Mouse (Mus musculus): ENCODE measurements around the gene Sec14l1.

Sec14l1 gene

GRCm38 (mm10) chr11:117175472-117175871, 60.5 kb downstream of the Sec14l1 start:
- in situ Hi-C loops (cut with MboI; ENCODE audit: low sequenced_read_pairs), result loop anchor here (5.0 to 25.0 kb wide), 2 partner anchors 93 to 288 kb away; no protein-coding TSS in a partner anchor

GRCm38 (mm10) chr11:117176304-117176703, 61.3 kb downstream of the Sec14l1 start:
- in situ Hi-C loops (cut with MboI; ENCODE audit: low sequenced_read_pairs), result loop anchor here (5.0 to 25.0 kb wide), 2 partner anchors 94 to 289 kb away; no protein-coding TSS in a partner anchor

- in situ Hi-C loops (cut with MboI; ENCODE audit: low sequenced_read_pairs), result loop anchor here (5.0 to 25.0 kb wide), 2 partner anchors 95 to 290 kb away; no protein-coding TSS in a partner anchor
Observed at GRCm38 (mm10) chr11:117176900-117177299, 61.9 kb downstream of the Sec14l1 start.

GRCm38 (mm10) chr11:117177303-117177979, 62.5 kb downstream of the Sec14l1 start:
- in situ Hi-C loops (cut with MboI; ENCODE audit: low sequenced_read_pairs), result loop anchor here (5.0 to 25.0 kb wide), 2 partner anchors 95 to 290 kb away; no protein-coding TSS in a partner anchor

- in situ Hi-C loops (cut with MboI; ENCODE audit: low sequenced_read_pairs), result loop anchor here (5.0 to 25.0 kb wide), 2 partner anchors 98 to 293 kb away; no protein-coding TSS in a partner anchor
Observed at GRCm38 (mm10) chr11:117179902-117180301, 64.9 kb downstream of the Sec14l1 start.

- in situ Hi-C loops (cut with MboI; ENCODE audit: low sequenced_read_pairs), result loop anchor here (25.0 kb wide), 1 partner anchor 296 kb away; no protein-coding TSS in a partner anchor
Observed at GRCm38 (mm10) chr11:117182808-117183207, 67.8 kb downstream of the Sec14l1 start.

- in situ Hi-C loops (cut with MboI; ENCODE audit: low sequenced_read_pairs), result loop anchor here (25.0 kb wide), 1 partner anchor 296 kb away; no protein-coding TSS in a partner anchor
Observed at GRCm38 (mm10) chr11:117183299-117183698, 68.3 kb downstream of the Sec14l1 start.

- in situ Hi-C loops (cut with MboI; ENCODE audit: low sequenced_read_pairs), result loop anchor here (25.0 kb wide), 1 partner anchor 297 kb away; no protein-coding TSS in a partner anchor
Observed at GRCm38 (mm10) chr11:117183841-117184240, 68.9 kb downstream of the Sec14l1 start.

GRCm38 (mm10) chr11:117185076-117185933, 70.3 kb downstream of the Sec14l1 start:
- in situ Hi-C loops (cut with MboI; ENCODE audit: low sequenced_read_pairs), result loop anchor here (25.0 kb wide), 1 partner anchor 298 kb away; no protein-coding TSS in a partner anchor

GRCm38 (mm10) chr11:117191524-117191923, 76.6 kb downstream of the Sec14l1 start:
- in situ Hi-C loops (cut with MboI; ENCODE audit: low sequenced_read_pairs), result loop anchor here (25.0 kb wide), 1 partner anchor 304 kb away; no protein-coding TSS in a partner anchor

GRCm38 (mm10) chr11:117194475-117194937, 79.5 kb downstream of the Sec14l1 start:
- in situ Hi-C loops (cut with MboI; ENCODE audit: low sequenced_read_pairs), result loop anchor here (25.0 kb wide), 1 partner anchor 307 kb away; no protein-coding TSS in a partner anchor

- in situ Hi-C loops (cut with MboI; ENCODE audit: low sequenced_read_pairs), result loop anchor here (25.0 kb wide), 1 partner anchor 308 kb away; no protein-coding TSS in a partner anchor
Observed at GRCm38 (mm10) chr11:117195616-117196015, 80.6 kb downstream of the Sec14l1 start.

- in situ Hi-C loops (cut with MboI; ENCODE audit: low sequenced_read_pairs), result loop anchor here (25.0 kb wide), 1 partner anchor 309 kb away; no protein-coding TSS in a partner anchor
Observed at GRCm38 (mm10) chr11:117196681-117197080, 81.7 kb downstream of the Sec14l1 start.

GRCm38 (mm10) chr11:117198122-117198521, 83.2 kb downstream of the Sec14l1 start:
- in situ Hi-C loops (cut with MboI; ENCODE audit: low sequenced_read_pairs), result loop anchor here (25.0 kb wide), 1 partner anchor 311 kb away; no protein-coding TSS in a partner anchor

- in situ Hi-C loops (cut with MboI; ENCODE audit: low sequenced_read_pairs), result loop anchor here (25.0 kb wide), 1 partner anchor 312 kb away; no protein-coding TSS in a partner anchor
Observed at GRCm38 (mm10) chr11:117199282-117200175, 84.6 kb downstream of the Sec14l1 start, which contains the start of gene Sept9. TSS of gene Sept9 (plus strand) at chr11:117199661.

- in situ Hi-C loops (cut with MboI; ENCODE audit: low sequenced_read_pairs), result no loop called here
Observed at GRCm38 (mm10) chr11:117201846-117202245, 86.9 kb downstream of the Sec14l1 start.

- in situ Hi-C loops (cut with MboI; ENCODE audit: low sequenced_read_pairs), result no loop called here
Observed at GRCm38 (mm10) chr11:117204606-117205005, 89.6 kb downstream of the Sec14l1 start.

- in situ Hi-C loops (cut with MboI; ENCODE audit: low sequenced_read_pairs), result no loop called here
Observed at GRCm38 (mm10) chr11:117205042-117205441, 90.1 kb downstream of the Sec14l1 start.

- in situ Hi-C loops (cut with MboI; ENCODE audit: low sequenced_read_pairs), result no loop called here
Observed at GRCm38 (mm10) chr11:117205447-117205846, 90.5 kb downstream of the Sec14l1 start.
